Mouse (Mus musculus): ENCODE results near the gene Ccdc148.

Ccdc148 gene

DNA sequence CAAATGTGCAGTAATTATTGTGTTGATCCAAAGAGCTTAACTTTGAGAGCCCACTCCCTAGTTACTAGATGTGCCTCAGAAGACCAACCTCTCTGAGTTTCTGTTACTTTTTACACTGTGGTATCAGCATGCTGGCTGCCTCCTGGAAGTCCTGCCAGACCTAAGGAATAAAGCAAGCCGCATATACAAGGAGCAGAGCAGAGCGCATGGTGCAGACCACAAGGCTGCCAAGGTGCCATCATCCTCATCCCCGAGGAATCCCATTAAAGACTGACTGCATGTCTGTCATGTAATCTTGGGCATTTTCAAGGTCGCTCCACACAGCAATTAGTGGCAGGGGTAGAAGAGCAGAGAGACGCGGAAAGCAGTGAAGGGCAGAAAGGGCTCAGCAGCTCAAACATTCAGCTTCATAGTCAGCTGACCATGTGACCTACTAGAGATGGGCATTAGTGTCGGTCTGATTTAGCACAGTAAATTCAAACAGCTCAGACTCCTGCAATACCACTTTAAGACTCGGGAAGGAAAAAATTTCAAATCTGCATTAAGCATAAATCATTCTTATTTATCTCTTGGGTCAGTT lies 110.1 kb downstream of the Ccdc148 start:
- in situ Hi-C loops (cut with MboI), result no loop called here

DNA sequence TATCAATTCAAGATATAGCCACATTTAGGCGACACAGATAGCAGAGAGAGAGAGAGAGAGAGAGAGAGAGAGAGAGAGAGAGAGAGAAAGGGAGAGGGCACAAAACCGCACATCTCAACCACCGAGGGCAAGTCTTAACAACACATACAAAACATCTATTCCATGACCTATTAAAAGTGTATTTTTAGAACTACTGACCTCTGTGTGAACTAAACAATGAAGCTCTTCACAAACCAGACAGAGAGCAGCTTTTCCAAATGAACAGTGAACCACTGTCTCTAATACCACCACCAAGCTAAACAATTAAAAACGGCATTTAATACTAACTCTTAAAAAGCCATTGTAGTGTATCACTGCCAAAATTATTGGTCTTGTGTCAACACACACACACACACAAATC lies 110.8 kb downstream of the Ccdc148 start:
- in situ Hi-C loops (cut with MboI), result no loop called here

DNA sequence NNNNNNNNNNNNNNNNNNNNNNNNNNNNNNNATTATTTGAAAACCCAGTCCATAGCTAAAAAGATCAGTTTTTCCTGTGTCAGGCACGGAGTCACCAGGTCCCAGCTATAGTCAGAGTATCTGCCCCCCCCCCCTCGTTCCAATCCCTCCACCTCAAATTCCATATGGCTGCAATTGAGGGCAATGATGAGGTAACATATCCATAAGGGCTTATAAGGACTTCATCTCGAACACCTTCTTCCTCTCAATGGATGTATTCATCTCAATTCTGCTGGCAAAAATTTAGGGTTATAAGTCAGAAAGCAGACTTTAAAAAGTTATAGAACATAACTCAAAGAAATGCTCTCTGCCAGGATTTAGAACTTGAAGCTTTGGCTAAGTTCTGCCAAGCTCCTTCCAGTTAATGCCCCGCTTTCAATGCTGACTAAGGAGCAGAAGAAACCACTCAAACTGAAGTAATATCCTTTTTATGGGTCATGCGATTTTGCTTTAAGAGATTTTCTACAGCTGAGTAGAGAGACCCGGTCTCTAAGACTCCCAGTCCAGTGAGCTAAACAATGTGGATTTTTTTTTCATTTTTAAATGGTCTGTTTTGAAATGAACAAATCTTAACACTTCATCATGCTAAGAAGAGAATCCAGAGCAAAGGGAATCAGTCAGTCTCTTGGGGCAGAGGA lies 111.6 kb downstream of the Ccdc148 start:
- in situ Hi-C loops (cut with MboI), result no loop called here

DNA sequence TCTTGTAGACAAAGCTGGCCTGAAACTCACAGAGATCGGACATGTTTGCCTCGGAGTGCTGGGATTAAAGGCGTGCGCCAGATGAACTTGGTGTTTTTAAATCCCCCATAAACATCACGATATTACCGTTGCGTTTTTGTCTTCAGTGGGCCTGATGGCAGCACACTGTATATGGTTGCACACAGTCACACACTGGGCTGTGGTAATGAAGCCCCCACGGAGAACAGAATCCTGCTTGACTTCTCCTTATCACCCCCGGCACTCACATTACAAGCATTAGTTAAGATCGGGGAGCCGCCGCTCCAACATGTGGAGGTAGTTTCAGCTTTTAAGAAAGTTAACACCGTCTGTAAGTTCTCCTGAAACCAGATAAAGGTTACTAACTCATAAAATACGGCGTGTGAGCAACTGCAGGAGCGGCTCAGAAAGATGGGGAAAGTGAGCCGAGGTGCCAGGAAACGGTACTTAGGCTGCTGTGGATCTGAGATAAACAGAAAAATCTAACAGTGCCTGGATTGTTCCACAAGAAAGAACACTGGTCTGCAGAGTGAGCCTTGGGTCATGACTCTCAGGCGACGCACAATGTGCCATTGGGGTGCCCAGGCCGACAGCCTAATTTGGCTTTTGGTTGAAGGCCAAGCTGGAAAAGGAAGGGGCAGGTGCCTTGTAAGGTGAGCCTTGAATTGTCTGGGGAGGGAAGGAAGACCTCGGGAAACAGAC lies 117.0 kb downstream of the Ccdc148 start:
- in situ Hi-C loops (cut with MboI), result no loop called here

DNA sequence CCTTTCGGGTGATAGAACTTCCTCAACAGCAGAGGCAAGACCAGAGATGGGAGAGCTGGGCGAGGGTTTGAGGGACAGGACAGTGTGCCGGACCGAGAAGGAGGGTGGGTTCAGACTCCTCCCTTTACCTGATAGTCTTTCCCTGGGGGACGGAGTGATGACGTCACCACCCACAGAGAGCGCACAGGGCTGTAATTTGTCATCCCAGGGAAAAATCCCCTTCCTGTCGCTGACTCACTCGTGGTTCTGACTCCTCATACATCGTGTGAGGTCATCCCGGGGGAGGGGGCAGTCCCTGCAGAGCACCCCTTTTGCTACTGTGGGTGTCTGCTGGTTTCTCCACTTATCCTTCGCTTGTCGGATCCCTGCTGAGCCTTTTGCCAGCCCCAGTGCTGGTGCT lies 117.9 kb downstream of the Ccdc148 start:
- in situ Hi-C loops (cut with MboI), result no loop called here

DNA sequence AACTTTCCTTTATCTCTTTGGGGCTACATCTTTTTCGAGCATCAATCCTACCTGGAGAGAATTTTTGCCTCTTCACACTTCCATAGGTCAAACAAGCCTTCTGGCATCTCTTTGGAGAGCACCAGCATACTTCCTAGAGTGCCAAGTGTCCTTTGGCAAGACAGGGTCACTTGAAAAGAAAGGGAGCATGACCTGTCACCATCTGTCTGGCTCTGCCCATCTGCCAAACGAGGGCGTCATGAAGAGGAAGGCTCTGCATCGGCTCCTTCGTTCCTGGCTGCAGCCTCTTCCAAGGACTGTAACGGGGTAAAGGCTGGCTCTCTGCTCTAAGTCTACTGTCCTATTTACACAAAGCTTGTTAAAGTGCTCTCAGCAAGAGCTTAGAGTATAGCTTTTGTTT lies 124.0 kb downstream of the Ccdc148 start:
- in situ Hi-C loops (cut with MboI), result no loop called here

DNA sequence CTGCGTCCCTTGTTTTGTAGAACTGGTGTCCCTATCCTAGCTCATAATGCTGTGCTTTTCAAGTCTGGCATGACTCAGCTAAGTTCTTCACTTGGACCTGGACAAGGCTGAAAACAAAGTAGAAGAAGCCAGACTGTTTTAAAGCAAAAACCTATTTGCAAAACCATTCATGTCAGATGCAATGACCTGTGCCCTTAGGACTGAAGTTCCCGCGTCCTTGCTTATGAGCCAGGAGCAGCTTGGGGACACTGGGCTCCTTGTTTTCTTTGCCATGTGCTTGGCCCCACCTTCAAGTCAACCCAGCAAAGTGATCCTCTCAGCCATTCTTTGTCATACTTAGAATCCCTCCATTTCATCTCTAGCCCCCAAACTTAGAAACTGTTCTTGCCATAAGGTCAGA lies 125.3 kb downstream of the Ccdc148 start:
- in situ Hi-C loops (cut with MboI), result no loop called here

DNA sequence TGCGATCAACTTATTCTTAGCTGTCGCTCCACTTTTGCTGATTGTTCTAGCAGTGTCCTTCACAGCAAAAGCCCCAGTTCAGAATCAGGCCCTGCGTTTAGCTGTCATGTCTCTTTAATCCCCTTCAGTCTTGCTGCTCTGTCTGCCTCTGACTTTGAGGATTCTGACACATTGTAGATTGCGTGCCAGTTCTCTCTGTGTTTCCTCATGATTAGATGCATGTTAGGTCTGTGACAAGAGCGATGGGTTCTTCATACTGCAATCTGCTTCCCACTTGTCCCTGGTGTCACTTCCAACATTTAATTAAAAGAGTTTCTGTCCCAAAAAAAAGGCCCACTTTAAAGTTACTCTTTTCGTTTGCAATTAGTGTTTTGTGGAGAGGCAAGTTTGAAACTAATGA lies 126.2 kb downstream of the Ccdc148 start:
- in situ Hi-C loops (cut with MboI), result no loop called here

DNA sequence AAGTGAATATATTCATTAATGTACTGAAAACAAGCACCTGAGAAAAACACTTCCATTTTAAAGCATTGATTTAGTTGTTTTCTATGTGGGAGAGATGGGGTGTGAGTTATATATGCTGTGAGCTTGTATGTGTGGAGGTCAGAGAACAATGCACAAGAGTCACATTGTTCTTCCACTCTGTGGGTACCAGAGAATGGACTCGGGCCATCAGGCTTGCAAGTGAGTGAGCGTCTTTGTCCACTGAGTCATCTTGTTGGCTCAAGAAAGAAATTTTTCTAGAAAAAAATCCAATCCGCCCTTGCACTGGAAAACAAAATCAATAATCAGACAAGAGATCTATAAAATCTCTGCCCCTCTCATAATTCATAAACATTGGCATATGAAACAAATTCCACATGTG lies 135.9 kb downstream of the Ccdc148 start:
- in situ Hi-C loops (cut with MboI), result no loop called here

DNA sequence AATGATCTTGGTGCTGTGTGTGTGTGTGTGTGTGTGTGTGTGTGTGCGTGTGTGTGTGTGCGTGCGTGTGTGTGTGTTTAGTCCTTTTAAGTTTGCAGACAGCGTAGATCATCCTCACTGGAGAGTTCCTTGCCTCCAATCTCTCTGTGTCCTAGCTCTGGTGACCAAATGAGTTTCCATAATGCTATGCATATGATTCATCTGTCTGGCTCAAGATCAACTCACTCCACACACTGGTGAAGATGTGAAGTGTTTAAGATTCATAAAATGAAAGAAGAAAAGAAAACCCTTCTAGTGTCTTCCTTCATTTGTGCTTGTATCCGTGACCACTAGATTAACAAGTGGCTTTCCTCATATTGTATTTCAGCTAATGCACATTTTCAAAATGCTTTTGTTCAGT lies 153.1 kb downstream of the Ccdc148 start:
- in situ Hi-C loops (cut with MboI), result no loop called here

DNA sequence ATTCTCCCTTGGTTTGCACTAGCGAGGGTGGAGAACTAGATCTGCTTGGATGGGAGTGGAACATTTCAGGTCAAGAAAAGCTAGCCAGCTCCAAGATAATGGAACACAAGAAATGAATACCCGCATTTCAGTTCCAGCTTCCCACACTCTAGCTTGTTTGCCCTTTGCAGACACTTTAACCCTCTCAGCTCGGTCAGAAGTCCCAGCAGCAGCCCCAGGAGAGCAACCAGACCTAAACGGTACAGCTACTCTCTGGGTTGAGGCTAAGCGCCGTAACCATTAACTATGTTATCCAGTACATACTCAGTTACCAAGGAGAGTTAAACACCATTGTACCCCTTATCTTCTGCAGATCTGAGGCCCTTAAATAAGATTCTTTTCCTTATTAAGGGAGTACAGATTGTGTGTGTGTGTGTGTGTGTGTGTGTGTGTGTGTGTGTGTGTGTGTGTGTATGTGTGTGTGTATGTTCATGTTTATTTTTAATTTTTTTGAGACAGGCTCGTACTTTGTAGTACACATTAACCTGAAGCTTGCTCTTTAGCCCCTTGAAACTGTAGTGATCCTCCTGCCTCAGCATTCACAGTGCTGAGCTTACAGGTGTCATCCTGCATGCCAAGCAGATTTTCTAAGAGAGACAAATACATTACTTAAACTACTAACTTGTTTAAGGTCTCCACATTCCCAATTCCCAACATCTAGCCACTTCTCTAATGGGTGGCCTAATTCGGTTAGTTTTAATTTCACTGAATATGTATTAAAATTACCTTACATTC lies 153.7 kb downstream of the Ccdc148 start:
- in situ Hi-C loops (cut with MboI), result no loop called here

DNA sequence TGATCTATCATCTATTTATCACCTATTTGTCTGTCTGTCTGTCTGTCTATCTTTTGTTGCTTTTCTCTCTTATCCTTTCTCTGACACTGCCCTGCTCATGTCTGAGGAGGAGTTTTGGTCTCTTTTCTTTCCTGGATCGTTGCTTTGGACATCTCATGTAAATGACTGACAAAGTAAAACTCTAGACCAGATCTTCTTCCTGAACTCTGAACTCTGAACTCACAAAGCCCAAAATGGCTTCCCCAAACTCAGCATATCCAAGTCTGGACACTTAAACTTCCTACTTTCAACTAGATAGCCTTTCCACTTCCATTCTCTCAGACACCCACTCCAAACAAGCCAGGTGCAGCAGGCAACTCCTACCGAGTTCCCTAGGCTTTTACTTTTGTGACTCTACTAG lies 163.3 kb downstream of the Ccdc148 start:
- in situ Hi-C loops (cut with MboI), result no loop called here

DNA sequence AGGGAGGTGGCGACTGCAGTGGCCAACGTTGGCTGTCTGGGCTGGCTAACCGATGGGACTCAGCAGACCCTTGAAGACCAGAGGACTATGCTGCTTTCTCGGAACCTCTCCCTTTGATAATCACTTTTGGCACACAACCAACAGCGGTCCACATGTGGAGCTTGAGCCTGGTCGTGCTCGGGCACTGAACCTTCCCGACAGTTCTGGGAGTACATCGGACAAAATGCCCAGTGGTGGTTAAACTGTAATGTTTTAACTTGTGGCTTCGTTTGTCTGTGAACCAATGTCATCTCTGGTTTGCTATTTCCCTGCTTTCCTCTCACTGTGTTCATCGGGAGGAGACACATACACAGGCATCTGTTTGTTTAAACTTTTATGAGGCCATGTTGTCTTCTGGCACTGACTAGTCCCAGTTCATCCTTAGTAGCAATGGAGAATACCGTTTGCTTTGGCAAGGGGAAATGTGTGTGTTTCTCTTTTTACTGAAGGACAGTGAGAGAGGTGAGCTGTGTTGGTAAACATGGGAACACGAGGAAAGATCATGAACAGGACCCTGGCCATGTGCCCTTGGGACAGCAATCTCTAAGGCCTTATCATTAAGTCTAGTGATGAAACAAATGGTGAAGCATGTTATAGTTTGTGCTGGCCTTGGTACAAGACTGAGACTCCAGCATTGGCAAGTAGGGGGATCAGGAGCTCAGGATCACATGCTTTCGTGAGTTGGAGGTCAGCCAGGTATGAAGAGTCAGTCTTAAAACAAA lies 167.9 kb downstream of the Ccdc148 start:
- in situ Hi-C loops (cut with MboI), result no loop called here

DNA sequence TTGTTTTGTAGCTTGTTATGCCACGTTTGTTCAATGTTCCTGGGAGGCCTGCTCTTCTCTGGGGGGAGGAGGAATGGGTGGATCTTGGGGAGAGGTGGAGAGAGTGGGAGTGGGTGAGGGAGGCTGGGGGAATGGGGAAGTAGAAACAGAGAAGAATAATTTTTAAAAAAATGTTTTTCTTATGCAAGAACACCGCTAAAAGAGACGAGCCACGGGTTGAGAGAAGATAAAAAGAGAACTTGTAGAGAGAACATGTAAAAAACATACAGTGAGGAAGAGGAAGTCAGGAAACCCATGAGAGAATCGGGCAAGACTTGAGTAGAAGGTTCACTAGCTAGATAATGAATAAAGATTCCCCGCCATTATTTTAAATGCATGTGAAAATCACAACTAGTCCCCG lies 182.4 kb downstream of the Ccdc148 start:
- in situ Hi-C loops (cut with MboI), result no loop called here

DNA sequence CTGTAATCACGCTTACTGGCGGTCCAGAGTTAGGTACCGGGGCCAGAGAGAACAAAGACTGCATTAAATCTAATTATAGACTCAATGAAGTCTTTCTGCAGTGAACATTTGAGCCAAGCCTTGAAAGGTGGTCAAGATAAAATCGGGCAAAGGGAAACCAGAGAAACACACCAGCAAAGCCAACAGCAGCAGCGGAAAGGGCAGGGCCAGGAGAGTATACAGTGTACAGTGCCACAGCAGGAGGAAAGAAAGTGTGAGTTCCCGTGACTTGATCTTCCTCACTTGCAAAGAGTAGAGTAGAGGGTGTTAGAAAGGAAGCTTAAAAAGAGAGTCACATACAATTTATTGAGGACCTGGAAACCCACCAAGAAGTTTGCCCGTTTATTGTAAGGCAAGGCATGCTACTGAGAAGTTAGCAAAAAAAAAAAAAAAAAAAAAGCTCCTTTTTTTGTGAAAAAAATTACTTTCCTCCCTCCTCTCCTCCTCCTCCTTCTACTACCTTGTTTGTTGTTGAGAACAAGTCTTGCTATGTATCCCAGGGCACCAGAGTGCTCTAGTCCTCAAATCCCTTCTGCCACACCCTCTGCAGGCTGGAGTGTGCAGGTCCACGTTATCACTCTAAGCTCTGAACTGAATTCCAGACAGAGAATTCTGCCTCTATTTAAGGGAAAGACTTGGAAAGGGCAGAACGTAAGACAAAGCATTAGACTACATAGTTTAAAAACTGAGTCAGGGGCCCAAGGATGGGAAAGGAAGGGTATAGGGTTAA lies 188.8 kb downstream of the Ccdc148 start:
- in situ Hi-C loops (cut with MboI), result no loop called here

DNA sequence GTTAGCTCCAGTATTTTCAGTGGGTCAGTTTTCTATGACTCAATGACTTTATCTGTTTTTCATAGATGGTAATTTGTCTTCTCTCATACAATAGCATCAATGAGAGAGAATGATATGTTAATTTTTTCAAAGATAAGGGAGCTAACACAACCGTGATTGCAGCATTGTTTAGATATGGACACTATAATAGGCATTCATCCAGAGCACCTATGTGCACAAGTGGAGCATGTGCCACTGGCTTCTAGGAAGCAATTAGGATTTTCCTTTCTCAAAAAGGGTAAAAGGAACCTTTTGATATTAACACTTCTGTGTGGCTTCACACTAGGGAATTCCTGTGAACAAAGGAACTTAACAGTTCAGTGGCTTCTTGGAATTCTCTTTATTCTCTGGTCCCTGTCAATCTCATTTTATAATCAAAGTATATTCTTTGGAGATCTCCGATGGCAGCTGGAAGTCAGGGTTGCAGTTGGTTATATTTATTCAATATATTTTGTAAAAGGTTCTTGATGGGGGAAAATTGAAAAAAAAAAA lies 203.6 kb downstream of the Ccdc148 start:
- in situ Hi-C loops (cut with MboI), result no loop called here

DNA sequence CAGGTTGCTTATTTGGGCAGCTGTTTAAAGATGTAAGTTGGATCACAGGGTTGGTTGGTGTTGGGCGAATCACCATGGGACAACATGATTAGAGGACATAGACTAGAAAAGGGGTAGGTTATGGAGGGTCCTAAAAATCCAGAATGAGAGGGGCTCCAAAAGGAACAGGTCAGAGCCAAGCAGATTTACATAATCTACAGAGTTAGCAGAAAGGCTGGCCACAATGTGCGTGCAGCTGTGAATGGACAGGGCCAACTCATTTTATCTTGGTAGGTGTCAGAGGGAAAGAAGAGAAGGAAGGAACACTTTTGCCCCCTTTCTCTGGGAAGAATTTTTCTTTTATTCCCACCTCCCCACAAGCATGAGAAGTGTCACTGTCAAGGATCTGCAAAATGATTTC lies 204.1 kb downstream of the Ccdc148 start:
- in situ Hi-C loops (cut with MboI), result no loop called here

DNA sequence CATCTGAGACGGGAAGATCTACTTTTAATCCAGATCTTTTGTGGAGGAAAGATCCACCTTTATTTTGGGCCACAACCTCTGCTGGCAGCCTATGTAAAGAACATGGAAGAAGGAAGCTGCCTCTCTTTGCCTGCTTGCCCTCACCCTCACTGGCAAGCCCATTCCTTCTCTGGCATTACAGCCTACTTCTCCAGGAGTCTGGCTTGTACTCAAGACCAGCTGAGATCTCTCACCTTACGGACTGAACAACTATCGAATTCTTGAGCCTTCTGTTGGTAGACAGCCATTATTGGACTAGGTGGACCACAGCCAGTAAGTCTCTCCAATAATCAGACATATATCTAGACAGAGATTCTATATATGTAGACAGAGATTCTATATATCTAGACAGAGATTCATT lies 208.4 kb downstream of the Ccdc148 start:
- in situ Hi-C loops (cut with MboI), result no loop called here

DNA sequence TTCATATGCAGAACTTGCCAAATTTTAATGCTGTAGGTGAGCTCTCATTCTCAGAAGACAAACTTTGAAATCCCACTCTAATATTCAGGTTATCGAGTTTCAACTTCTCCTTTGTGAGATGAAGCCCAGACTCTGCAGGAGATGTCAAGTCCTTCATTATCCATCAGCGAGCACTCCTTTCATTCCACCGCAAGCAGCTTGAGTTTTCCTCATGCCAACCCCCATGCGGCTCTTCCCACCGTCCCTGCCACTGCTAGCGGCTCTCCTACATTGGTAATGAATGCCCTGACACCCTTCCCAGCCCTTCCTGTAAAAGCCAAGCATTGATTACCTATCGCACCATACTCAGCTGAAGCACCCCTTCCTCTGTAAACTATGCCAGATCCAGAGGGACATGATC lies 211.7 kb downstream of the Ccdc148 start:
- in situ Hi-C loops (cut with MboI), result no loop called here

DNA sequence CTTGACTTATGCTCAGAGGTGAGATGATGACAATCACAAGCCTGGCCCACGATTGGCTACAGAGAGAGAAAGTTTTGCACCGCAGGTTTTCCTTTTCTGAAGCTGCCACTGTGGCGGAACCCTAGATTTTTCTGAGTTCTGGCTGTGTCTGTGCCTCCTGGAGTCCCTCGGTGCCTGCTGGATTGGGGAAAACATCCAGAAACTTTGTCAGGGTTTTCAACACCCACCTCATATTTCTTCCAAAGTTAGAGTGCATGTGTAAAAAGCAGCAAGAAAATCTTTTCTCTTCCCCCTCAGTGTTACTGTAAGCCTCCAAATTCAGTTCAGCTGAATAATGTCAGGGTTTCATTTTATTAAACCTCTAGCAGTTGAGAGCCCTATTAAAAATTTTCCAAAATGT lies 219.1 kb downstream of the Ccdc148 start:
- in situ Hi-C loops (cut with MboI), result no loop called here

DNA sequence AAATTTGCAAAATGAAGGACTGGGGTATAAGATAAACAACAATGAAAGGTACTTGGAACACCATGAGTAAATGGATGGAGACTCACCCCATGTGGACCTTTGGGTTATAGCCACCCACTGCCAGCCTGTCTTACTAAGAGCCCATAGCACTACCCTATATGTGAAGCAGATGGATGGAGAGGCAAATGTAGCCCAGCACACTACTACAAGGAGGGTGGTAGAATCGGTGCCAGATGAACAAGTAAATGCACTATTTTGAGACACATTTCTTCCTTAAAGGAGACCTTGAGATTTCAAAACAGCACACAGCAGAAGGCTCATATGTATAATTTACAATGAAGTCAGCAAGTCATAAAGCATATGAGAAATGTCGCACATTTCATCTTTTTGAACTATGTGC lies 234.9 kb downstream of the Ccdc148 start:
- in situ Hi-C loops (cut with MboI), result no loop called here
